Mouse (Mus musculus) layer of hippocampus, postnatal 36 days (tissue): ENCODE data around the gene Ccr7. TPM values are rescaled to one million over a fixed set of nuclear protein-coding genes. Genes with fewer than 3 reads are reported as not detected.
A peak's percentile ranks its signal among the peaks of the same experiment; 100 is the strongest.

ENCODE experiments used
- DNase-seq, 2 experiments: peaks; one replicate each; pipeline ENCODE4 v3.0.0; 2022
- total RNA-seq, 2 experiments: library from RNA; stranded (reverse); gene quantifications; 2 replicates each; pipeline ENCODE4 v1.2.3; 2021

The Ccr7 gene
- total RNA-seq, 2 experiments from 2014 or later, result not detected

DNA sequence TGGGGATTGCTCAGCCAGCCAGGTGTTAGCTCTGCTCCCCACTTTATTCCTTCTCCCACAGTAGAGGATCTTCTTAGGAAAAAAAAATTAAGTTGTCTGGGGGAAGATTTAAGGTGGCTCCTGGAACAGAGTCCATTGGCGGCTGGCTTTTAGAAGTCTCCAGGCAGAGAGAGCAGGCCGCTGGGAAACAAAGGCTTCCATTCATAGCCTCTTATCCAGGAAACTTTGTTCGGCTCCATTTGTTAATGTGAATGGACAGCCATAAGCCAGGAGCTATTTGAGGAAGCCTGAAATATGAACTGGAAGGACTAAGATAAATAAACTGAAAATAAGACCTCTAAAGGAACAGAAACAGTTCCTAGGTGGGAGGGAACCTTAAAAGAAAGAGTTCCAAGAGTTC is 41.8 kb downstream of the Ccr7 start:
- no peak for DNase-seq

DNA sequence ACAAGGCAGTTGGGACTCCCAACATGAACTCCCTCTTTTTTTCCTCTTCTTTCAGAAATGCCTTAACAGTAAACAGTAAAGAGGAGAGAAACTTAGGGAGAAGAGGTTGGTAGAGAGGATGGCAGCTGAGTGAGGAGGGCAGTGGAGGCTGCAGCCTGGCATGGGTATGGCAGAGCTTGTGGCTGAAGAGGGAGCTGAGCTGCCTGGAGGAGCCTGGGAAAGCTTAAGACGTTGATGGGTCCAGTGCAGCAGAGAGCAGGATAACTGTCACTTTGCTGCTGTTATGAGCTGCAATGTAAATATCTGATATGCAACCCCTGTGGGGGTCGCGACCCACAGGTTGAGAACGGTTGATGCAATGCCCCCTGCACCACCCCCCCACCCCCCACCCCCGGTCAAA is 42.2 kb downstream of the Ccr7 start:
- DNase-seq, result no peak

DNA sequence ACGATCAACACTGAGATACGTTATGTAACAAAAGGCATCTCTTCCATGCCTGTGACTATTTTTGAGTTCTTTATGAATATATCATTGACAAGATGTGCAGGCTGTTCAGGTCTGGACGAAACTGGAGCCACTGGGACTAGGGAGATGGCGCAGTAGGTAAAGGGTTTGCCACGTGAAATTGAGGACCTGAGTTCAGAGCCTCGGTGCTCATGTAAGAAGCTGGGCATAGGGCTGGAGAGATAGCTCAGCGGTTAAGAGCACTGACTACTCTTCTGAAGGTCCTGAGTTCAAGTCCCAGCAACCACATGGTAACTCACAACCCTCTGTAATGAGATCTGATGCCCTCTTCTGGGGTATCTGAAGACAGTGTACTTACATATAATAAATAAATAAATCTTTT is 43.2 kb downstream of the Ccr7 start:
- DNase-seq, result no peak

DNA sequence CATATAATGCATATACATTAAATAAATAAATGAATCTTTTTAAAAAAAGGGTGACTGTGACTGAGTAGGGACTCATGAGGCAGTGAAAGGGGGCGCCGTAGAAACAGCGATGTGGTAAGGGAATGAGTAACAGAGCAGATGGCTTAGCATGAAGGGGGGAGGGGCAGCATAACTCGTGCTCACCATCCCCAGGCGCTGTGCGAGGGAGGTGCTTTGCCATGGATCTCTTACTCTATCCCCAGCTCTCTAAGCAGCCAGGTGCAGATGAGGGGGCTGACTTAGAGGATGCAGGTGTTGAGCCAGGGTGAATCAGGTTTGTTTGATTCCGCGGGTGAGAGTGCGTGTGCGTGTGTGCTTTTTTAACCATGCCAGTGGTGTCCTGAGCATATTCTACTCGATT is 43.7 kb downstream of the Ccr7 start:
- DNase-seq, result peak; percentile 51 to 60

DNA sequence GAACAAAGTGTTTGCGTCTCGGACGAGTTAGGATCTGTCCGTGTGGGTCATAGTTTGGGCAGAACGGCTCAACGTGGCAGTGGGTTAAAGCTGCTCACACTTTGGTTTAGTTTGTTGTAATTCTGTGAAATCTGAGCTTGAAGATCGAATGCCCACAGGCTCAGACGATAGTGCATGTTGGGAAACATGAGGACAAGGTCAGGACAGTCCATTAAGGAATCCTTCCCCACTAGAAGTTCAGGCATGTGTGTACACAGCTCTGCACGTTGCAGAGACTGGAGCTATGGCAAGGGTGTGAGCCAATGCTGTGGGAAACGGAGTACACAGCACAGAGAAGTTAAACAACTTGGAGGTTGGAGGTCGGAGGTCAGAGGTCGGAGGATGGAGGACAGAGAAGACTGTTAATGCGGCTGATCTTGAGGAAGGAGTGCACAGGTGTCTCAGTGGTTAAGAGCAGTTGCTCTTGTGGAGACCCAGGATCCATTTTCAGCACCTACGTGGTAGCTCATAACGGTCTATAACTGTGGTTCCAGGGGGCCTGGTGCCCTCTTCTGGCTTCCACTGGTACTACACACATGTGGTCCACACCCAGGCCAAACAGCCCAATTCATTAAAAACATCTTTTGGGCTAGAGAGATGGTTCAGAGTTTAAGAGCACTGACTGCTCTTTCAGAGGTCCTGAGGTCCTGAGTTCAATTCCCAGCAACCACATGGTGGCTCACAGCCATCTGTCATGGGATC is 44.3 kb downstream of the Ccr7 start:
- no peak for DNase-seq

DNA sequence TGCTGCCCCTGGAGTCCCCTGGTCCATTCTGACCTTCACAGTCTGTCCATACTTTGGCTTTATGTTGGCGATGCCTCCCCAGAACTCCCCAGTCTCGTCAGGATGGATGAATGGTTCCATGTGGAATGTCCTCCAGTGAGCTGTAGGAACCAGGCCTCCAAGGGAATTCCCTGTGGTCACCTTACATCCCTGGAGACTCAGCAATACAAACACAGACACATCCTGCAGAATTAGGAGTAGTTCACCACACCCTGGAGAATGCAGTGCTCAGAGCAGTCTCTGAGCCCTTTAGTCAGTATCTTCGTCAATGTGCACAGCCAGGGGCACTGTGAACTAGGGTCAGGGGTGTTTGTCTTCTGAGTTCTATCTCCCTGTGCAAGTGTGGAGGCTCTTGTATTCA is 46.6 kb downstream of the Ccr7 start:
- no peak for DNase-seq

DNA sequence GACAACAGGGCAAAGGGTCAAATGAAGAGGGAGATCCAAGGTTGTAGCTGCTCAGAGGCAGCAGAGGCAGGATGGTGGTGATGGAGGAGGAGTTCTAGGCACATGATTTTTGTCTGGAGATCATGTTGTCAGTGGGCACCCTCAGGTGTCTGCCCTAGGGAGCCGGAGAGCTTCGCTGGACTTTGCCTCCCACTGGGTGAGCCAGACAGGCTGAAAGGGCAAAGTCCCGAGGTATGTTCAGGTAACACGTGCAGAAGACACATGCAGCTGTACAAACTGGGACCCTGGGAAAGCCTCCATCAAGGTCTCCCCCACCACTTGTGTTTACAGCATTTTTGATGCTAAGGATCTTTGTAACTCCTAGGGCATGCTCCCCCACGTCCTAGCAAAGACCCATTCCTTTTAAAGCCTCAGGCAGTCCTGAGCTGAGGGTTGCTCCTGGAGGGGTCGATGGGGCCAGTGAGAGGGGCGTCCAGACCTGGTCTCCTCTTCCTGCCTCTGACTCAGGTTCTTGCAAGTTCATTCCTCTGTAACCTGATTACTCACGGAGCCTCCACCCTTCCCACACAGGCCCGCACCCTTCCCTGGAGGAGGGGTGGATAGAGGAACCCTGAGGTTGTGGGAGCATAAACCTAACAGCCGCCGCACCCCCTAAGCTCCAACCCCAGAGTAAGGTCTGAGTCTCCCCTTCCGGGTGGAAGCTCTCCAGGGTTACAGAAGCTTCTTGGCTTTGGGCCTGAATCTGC is 48.7 kb downstream of the Ccr7 start:
- no peak for DNase-seq

DNA sequence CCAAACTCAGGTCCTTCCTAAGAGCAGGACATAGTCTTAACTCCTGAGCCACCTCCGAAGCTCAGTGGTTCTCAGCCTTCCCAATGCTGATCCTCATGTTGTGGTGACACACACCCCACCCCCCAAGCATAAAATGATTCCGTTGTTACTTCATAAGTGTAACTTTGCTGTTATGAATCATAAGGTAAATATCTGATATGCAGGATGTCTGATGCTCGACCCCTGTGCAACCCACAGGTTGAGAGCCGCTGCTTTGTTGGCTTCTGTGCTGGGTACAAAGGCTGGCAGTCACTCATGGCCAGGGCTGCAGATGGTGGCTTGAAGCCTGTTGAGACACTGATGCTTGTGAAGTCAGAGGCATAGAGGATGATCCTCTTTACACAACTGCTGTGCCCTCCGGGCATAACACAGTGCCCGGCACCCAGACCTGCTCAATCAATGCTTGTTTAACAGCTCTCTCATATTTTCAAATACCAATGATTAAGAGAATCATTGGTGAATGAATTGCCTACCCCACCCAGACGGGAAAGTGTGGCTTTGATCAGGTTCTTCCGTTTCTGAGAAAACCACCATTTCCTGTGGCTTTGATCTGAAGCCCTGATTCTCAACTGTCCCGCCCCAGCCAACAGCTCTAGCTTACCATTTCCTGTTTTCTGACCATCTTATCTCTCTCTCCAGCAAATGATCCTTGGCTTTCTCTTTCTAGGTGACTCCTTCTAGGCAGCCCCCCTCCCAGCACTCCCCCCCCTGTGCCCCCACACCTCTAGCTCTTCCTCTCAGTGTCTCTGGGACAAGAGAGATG is 50.1 kb downstream of the Ccr7 start:
- DNase-seq, result no peak

DNA sequence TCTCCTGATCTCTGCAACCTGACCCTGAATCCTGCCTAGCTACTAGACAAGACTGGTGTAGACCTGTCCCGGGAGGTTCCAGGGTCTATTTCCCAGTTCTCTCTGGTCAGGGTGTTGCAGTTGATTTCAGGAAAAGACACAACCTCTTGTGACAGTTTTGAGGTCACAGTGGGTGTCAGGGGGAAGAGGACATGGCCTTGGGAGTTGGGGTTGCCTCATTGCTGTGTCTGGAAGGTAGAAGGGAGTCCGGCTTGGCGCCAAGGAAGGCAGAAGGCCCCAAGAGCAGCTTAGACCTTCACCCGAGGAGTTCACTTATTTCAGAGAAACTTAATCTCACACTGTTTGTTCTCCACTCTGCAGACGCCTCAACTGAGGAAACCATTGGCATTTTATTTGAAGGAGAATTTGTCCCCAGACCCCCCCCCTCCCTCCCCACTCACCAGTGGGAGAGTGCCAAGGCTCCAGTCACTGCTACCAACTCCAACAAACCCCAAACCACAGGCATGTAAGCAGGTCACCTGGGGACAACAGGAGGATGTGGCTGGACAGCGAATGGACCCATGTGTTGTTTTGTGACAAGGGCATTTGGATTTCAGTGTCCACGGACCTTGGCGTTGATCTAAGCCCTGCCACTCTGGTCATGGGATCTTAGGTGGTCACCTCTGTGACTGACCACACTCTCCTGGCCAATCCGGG is 52.2 kb downstream of the Ccr7 start:
- DNase-seq, result no peak

DNA sequence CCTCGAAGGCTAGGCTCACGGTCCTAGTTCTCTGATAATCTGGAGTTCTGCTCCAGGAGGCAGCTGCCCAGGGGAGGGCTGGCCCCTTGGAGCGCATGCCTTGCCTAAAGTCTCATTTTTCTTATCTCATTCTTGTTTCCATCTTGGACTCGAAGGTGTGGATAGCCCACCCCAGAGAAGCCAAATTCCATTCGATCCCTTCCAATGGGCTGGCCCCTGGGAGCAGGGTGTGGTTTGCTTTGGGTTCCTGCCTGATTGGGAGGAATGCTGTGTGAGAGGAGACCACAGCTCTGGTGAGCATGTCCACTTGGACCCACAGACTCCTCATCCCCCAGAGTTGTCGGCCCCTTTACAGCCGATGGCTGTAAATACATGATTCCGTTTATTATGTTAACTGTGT is 53.2 kb downstream of the Ccr7 start:
- DNase-seq, result no peak

DNA sequence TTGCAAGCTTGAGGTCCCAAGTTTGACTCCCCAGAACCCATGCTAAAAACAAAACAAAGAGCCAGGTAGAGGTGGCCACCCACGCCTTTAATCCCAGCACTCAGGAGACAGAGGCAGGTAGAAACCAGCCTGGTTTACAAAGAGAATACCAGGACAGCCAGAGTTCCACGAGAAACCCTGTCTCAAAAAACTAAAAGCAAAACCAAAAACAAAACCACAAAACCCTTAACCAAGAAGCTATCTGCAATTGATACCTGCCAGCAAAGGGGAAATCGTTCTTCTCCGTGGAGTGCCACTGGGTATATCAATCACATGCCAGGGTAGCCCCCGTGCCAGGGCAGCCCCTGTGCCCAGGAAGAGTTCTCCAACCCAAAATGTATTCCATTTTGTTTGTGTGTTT is 54.7 kb downstream of the Ccr7 start:
- no peak for DNase-seq

DNA sequence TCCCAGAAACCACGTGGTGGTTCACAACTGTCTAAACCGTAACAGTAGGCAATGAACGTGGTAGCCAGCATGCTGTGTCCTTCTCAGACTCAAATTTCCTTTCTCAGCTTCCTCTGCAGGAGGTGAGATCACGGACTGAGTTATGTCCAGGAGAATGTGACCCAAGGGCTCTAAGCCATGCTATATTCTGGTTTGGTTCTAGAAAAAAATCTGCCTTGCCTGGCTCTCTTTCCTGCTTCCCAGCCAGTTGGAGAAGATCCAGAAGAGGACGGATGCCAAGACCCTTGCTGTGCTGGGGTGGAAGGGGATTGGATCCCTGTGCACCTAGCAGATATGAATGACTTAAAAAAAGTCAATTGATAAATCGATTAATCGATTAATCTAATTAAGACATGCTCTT is 55.4 kb downstream of the Ccr7 start:
- DNase-seq, result no peak

DNA sequence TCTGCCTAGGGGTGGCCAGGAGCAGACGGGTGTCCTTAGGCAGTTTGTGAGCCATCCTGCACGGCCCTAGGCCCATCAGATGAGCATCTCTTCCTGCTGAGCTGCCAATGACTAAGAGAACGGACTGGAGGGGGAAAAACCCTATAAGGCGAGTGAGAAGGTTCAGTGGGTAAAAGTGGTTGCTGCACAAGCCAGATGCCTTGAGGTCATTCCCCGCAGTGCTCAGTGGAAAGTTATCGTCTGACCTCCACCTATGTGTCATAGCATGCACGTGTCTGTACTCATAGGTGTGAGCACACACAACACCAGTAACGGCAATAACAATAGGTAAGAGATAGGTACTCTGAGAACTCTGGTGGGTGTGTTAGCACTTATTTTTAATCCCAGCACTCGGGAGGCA is 56.0 kb downstream of the Ccr7 start:
- DNase-seq, result no peak

DNA sequence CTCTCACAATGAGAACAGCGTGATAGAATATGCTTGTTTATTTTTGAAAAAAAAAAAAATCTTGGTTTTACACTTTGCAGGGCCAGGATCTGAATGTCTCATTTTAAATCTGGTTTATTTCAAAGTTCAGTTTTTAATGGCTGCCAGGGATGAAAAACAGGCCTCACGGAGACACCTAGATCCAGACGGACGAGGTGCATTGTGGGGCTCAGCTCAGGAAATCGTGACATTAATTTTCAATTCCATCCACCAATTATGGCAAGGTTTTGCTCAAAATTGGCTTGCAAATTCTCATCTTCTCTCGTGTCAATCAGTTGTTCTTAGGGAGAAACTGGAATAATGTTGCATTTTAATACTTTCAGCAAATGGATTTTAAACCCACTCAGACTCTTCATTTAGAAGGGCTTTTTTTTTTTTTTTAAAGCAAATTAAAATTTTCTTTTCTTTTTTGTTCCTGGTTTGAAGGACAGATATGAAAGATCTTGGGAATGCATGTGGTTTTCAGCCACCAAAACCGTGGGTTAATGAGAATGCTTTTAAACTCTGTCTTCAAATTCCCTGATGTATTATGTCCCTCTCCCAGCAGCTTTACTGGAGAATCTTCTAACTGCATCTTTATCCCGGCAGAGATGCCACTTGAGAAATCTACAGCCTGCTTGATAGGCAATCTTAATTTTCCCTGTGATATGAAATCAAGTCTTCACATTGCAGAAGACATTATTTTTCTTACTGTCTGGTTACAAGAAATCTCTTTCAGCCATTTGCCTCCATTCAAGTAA is 57.7 kb downstream of the Ccr7 start:
- peak in 1 of 2 experiments; percentile 23 for DNase-seq

DNA sequence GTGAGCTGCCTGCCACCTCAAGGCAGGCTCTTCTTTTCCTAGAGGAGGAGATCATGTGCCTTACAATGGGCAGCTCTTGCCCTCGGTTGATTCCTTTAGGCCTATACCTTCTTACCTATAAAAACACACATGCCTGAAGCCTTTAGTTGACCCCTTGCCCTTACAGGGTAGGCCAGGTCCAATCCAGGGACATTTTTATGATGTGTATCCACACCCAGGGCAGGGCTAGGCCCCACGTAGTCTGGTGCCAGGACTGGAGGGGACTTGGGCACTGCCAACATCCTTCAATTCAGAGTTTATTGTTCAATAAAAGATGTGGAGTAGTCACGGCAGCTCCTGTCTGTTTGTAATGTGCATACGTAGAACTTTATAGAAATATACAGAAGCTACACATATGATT is 58.5 kb downstream of the Ccr7 start:
- no peak for DNase-seq

DNA sequence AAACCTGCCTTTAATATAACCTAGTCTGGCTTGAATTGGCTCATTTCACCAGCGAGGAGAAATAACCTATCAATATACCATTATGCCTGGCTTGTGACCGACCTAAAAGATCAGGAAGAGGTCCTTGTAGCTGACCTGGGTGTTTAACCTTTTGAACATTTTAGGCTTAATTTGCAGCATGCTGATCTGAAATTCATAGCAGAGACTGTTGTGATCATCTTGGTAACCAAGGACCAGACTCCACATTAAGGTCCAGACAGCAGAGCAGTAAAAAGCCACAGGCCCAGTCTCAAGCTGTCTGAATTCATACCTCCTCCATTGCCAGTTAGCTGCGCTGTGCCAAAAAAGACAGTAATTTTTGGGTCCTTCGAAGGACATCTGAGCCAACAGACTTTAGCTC is 59.1 kb downstream of the Ccr7 start:
- no peak for DNase-seq

DNA sequence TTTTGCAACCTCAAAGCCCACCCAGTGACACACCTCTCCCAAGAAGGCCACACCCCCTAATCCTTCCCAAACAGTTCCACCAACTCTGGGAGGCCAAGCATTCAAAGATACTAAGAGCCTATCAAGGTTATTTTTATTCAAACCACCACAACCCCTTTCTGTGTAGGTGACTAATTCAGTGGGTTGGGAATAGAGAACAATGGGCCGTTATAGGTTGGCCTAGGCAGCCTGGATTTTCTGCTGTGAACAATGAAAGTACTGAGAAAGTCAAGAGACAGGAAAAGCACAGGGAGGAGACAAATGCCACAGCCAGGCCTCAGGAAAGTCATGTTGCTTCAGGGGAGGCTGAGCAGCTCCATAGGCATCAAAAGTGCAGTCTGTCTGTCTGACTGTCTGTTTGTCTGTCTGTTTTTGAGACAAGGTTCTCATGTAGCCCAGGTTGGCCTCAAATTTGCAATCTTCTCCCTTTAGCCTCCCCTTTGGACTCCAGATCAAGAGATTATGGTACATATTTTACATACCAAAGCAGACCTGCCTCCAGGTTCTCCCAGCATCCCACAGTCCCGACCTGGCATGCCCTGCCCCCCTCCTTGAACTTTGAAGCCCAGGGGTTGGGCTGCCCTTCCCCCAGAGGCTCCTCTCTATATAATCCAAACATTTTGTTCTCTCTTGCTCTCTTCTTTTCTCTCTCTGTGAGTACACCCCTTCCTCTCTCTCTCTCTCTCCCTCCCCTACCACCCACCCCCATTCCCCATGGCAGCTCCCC is 59.8 kb downstream of the Ccr7 start:
- DNase-seq, result no peak
